Mouse (Mus musculus): Measurements from ENCODE around the gene Cbln3. TPM values are rescaled to one million over a fixed set of nuclear protein-coding genes. Genes with fewer than 3 reads are reported as not detected.
A peak's percentile ranks its signal among the peaks of the same experiment; 100 is the strongest.

The Cbln3 gene
- polyA plus RNA-seq, 1 experiment from 2014 or later: 0.16 TPM

DNA sequence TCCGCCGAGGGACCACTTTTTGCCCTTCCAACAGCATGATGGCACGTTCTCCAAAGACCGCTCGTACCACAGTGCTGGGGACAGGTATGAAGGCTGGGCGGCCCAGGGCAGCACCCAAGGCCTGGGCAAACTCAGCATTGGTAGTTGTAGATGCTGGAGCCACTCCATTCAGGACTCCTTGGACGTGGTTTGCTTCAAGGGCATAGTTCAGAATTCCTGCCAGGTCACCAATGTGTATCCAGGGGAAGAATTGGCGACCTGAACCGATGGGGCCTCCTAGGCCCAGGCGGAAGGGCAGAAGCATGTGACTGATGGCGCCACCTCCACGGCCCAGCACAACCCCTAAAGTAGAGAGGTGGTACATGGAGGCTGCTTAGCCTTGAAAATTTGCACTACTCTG is 13.5 kb upstream of the Cbln3 start:
- 81% methylated on average over 12 of the region's 12 CpGs for WGBS
- no peak overlapping the region for H3K9ac ChIP-seq (ENCODE audit: low read depth, low read length)
- H3K27me3 ChIP-seq (replicated peaks; ENCODE audit: control insufficient read depth, insufficient read depth, low read length): no peaks in the 10 kb centered on the region
- peaks cover 47% of the 10 kb centered on the region for H3K36me3 ChIP-seq (ENCODE audit: control insufficient read depth, insufficient read depth)
- H3K4me2 ChIP-seq (replicated peaks; ENCODE audit: low read depth): no peak overlapping the region
- H3K4me1 ChIP-seq (replicated peaks; ENCODE audit: control insufficient read depth, insufficient read depth, low read length): peaks cover 4% of the 10 kb centered on the region
- H3K9me3 ChIP-seq (ENCODE audit: control insufficient read depth): no peaks in the 10 kb centered on the region
- ATAC-seq: no peak
- peak overlapping the region; percentile 54; the same call in 1 of the 2 replicates for H3K27ac ChIP-seq (ENCODE audit: low read depth, low read length)
- TF ChIP-seq CTCF (IDR thresholded peaks at IDR 0.05; ENCODE audit: low read depth): no peak
- H3K4me3 ChIP-seq (ENCODE audit: low read depth, low read length): no peak overlapping the region

DNA sequence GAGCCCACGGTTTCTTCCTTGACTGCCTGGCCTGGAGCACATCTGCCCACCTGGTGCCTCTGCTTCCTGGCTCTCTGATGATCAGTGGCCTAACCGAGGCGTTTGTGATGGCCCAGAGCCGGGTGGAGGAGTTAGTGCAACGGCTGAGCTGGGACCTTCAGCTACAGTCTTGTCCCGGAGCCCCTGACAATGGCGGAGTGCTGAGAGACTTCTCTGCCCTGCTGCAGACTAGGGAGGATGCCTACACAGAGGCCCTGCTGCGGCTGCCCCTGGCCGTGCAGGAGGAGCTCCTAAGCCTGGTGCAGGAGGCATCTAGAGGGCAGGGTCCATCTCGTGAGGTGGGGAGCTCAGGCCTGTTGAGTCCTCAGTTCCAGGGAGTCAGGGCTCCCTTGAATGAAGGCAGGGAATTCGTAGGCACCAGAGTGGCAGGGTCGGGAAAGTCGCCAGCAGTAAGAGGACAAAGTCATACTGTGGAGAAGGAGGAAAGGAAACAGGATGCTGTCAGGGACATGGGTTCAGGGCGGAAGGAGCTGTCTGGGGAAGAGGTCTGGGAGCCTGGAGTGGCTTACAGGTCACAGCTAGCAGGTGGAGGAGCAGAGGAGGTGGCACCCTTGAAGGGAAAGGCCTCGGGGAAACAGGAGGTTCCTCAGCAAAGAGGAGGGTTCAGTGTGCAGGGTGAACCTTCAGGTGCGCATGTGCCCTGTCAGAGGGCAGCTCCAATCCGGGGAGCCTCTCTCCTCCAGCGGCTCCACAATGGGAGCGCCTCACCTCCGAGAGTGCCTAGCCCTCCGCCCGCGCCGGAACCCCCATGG is 2.6 kb upstream of the Cbln3 start:
- no peak for TF ChIP-seq CTCF (IDR thresholded peaks at IDR 0.05; ENCODE audit: low read depth)
- no peaks in the 10 kb centered on the region for H3K9me3 ChIP-seq (ENCODE audit: control insufficient read depth)
- no peak overlapping the region for H3K27ac ChIP-seq (ENCODE audit: low read depth, low read length)
- H3K27me3 ChIP-seq (replicated peaks; ENCODE audit: control insufficient read depth, insufficient read depth, low read length): no peaks in the 10 kb centered on the region
- 0 out of 2 replicates have a peak overlapping the region, but pooled peaks have one; percentile 81 for H3K4me3 ChIP-seq (ENCODE audit: low read depth, low read length)
- peaks cover 52% of the 10 kb centered on the region for H3K36me3 ChIP-seq (ENCODE audit: control insufficient read depth, insufficient read depth)
- ATAC-seq: no peak
- H3K4me2 ChIP-seq (replicated peaks; ENCODE audit: low read depth): peak overlapping the region; percentile 86
- peaks cover 18% of the 10 kb centered on the region for H3K4me1 ChIP-seq (replicated peaks; ENCODE audit: control insufficient read depth, insufficient read depth, low read length)
- 79% methylated on average over 24 of the region's 24 CpGs for WGBS
- no peak overlapping the region for H3K9ac ChIP-seq (ENCODE audit: low read depth, low read length)

DNA sequence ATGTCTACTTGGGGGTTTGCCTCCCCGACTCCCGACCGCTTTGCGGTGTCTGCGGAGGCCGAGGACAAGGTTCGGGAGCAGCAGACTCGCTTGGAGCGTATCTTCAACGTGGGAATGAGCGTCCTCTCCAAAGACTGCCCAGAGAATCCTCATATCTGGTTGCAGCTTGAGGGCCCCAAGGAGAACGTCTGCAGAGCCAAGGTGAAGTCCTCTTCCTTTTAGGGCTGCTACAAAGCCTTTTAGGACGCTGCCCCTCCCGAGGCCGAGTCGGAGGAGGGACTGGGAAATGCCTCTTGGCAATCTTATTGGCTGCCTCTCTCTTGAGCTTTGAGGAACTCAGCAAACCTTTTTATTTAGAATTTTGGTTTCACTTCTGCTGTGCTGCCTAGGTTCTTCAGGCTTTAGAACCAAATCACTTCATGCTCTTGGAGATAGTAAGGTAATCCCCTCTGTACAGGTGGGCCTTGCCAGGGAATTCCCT is 1.6 kb upstream of the Cbln3 start:
- H3K4me3 ChIP-seq (ENCODE audit: low read depth, low read length): peak overlapping the region; percentile 81
- no peaks in the 10 kb centered on the region for H3K9me3 ChIP-seq (ENCODE audit: control insufficient read depth)
- 3% methylated on average over 16 of the region's 16 CpGs for WGBS
- ATAC-seq: no peak
- peak overlapping the region; percentile 97; the same call in 1 of the 2 replicates for H3K27ac ChIP-seq (ENCODE audit: low read depth, low read length)
- peak overlapping the region; percentile 92 for H3K9ac ChIP-seq (ENCODE audit: low read depth, low read length)
- H3K4me1 ChIP-seq (replicated peaks; ENCODE audit: control insufficient read depth, insufficient read depth, low read length): peaks cover 18% of the 10 kb centered on the region
- H3K27me3 ChIP-seq (replicated peaks; ENCODE audit: control insufficient read depth, insufficient read depth, low read length): no peaks in the 10 kb centered on the region
- TF ChIP-seq CTCF (IDR thresholded peaks at IDR 0.05; ENCODE audit: low read depth): no peak
- H3K4me2 ChIP-seq (replicated peaks; ENCODE audit: low read depth): peak overlapping the region; percentile 86
- H3K36me3 ChIP-seq (ENCODE audit: control insufficient read depth, insufficient read depth): peaks cover 45% of the 10 kb centered on the region

DNA sequence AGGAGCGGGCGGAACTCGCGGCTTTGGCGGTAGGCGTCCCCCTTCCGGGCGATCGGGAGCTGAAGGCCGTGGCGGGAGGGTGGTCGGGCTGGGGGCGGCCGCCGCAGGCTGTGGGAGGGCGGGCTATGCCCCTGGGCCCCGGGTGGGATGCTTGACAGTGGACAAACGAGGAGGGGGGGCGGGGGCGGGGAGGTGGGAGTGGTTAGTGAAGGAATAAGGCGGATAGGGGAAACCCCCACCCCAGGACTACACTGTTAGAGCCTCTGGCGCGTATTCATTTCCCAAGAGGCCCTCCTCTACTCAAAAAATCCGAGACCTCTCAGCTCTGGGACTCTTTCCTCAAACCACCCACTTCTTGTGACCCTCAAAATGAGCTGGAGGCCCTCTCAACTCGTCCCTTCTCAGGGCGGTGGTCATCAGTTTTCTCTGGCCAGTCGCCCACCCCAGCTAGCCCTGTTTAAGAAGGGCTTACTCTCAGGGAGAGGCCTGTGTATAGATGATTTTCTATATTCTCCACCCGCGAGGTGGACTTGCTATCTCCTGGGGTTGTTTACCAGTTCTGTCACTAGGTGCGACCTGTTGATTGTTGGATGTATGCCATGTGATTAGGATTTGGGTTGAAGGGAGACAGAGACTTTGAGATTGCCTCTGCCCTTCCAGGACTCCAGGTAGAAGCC is 1.1 kb upstream of the Cbln3 start:
- Histone ChIP-seq H3K9me3 (ENCODE audit: control insufficient read depth) (no peaks in the 10 kb centered on the region), H3K4me3 (ENCODE audit: low read depth, low read length) (peak overlapping the region; percentile 81), H3K36me3 (ENCODE audit: control insufficient read depth, insufficient read depth) (peaks cover 39% of the 10 kb centered on the region), H3K9ac (ENCODE audit: low read depth, low read length) (peak overlapping the region; percentile 92), H3K4me2 (replicated peaks; ENCODE audit: low read depth) (peak overlapping the region; percentile 86), H3K27ac (ENCODE audit: low read depth, low read length) (peak overlapping the region; percentile 97), H3K4me1 (replicated peaks; ENCODE audit: control insufficient read depth, insufficient read depth, low read length) (peaks cover 18% of the 10 kb centered on the region), H3K27me3 (replicated peaks; ENCODE audit: control insufficient read depth, insufficient read depth, low read length) (no peaks in the 10 kb centered on the region)
- TF ChIP-seq CTCF (IDR thresholded peaks at IDR 0.05; ENCODE audit: low read depth): peak; percentile 1; the same call in 1 of the 2 replicates
- ATAC-seq: peak; percentile 12
- 0% methylated on average over 24 of the region's 30 CpGs for WGBS

DNA sequence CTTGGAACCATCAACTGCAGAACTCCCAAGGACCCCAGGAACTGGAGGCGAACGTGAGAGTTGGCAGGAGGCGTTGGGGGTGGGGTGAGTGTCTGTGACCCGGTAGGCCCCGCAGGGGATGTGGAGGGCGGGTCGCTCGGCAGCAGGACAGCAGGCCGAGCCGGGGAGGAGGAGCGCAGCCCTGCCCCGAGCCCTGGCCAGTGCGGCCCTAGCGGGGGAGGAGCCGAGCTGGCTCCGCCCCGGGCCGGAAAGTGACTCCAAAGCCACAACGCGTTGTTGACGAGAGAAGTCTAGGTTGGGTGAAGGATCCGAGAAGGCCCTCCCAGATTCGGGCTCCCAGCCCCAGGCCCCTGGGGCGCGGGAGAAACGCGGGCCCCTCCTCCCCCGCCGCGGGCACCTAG is 521 bp upstream of the Cbln3 start, which contains the start of gene Khnyn:
TSS of gene Khnyn (plus strand) at position 235 of the 401 bp plus-strand sequence.
- Histone ChIP-seq H3K36me3 (ENCODE audit: control insufficient read depth, insufficient read depth) (peaks cover 33% of the 10 kb centered on the region), H3K9ac (ENCODE audit: low read depth, low read length) (peak within 1 kb of the TSS; percentile 92), H3K9me3 (ENCODE audit: control insufficient read depth) (no peaks in the 10 kb centered on the region), H3K27ac (ENCODE audit: low read depth, low read length) (peak within 1 kb of the TSS; percentile 97), H3K4me3 (ENCODE audit: low read depth, low read length) (peak within 1 kb of the TSS; percentile 81), H3K27me3 (replicated peaks; ENCODE audit: control insufficient read depth, insufficient read depth, low read length) (no peaks in the 10 kb centered on the region), H3K4me2 (replicated peaks; ENCODE audit: low read depth) (peak within 1 kb of the TSS; percentile 86), H3K4me1 (replicated peaks; ENCODE audit: control insufficient read depth, insufficient read depth, low read length) (peaks cover 18% of the 10 kb centered on the region)
- peak; percentile 79 for ATAC-seq
- TF ChIP-seq CTCF (IDR thresholded peaks at IDR 0.05; ENCODE audit: low read depth): peak; percentile 2; the same call in 1 of the 2 replicates
- under 1% methylated on average over 28 of the region's 30 CpGs for WGBS

DNA sequence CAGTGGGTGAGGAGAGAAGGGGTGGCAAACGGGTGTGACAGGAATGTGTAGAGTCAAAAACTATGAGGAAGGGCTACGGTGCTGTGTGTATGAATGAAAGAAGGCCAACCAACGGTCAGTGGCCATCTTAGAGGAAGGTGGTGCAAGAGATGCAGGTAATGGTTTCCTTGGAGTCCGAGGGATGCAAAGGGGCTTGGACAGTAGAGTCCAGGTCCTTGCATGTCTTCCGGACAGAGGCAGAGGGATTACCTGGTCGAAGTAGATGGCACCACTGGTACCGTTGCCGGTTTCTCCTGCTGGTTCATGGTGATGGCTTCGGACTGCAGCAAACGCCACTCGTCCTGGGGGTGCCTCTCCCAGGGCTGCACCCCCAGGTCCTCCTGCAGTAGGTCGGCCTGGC is 529 bp downstream of the Cbln3 start:
- H3K4me3 ChIP-seq (ENCODE audit: low read depth, low read length): no peak overlapping the region
- no peak for ATAC-seq
- peaks cover 18% of the 10 kb centered on the region for H3K4me1 ChIP-seq (replicated peaks; ENCODE audit: control insufficient read depth, insufficient read depth, low read length)
- H3K27ac ChIP-seq (ENCODE audit: low read depth, low read length): no peak overlapping the region
- WGBS: 91% methylated on average over 12 of the region's 12 CpGs
- peaks cover 24% of the 10 kb centered on the region for H3K36me3 ChIP-seq (ENCODE audit: control insufficient read depth, insufficient read depth)
- no peak overlapping the region for H3K9ac ChIP-seq (ENCODE audit: low read depth, low read length)
- no peak overlapping the region for H3K4me2 ChIP-seq (replicated peaks; ENCODE audit: low read depth)
- H3K9me3 ChIP-seq (ENCODE audit: control insufficient read depth): no peaks in the 10 kb centered on the region
- no peaks in the 10 kb centered on the region for H3K27me3 ChIP-seq (replicated peaks; ENCODE audit: control insufficient read depth, insufficient read depth, low read length)
- no peak for TF ChIP-seq CTCF (IDR thresholded peaks at IDR 0.05; ENCODE audit: low read depth)
